Mouse (Mus musculus) MEL (cell line): Measurements from ENCODE around the gene Ndufb4. TPM values are rescaled to one million over a fixed set of nuclear protein-coding genes. Genes with fewer than 3 reads are reported as not detected.

ENCODE experiments used
- DNase-seq: peaks from one replicate; pipeline ENCODE4 v3.0.0; 2011; ENCODE audit warnings: low read depth, low spot score
- H3K27ac ChIP-seq: 2 replicates; pipeline ENCODE4 v1.5.1; 2012; ENCODE audit warnings: low read depth, mild to moderate bottlenecking, control low read depth, low read length, moderate library complexity; ENCODE audit not compliant: control insufficient read depth
- H3K27me3 ChIP-seq, 2 experiments: fragments of 150-350 bp in 1 of 2; sonication (generic) in 1 of 2; 2 replicates each; pipeline ENCODE4 v1.6.1; 2012; ENCODE audit warnings: low read length in 2 of 2, mild to moderate bottlenecking in 2 of 2, improper control_type of control experiment in 1 of 2, moderate library complexity in 1 of 2; ENCODE audit not compliant: insufficient read depth in 2 of 2, control insufficient read depth in 1 of 2
- H3K36me3 ChIP-seq, 2 experiments: 2 replicates each; pipeline ENCODE4 v1.6.1; 2012 to 2014; ENCODE audit warnings: low read length in 2 of 2, improper control_type of control experiment in 1 of 2, inconsistent platforms in 1 of 2, mild to moderate bottlenecking in 1 of 2; ENCODE audit not compliant: insufficient read depth in 2 of 2, control insufficient read depth in 1 of 2
- H3K4me1 ChIP-seq, 2 experiments: fragments of 150-350 bp in 1 of 2; sonication (generic) in 1 of 2; 2 replicates each; pipeline ENCODE4 v1.6.1; 2012; ENCODE audit warnings: low read length in 2 of 2, improper control_type of control experiment in 1 of 2, mild to moderate bottlenecking in 1 of 2; ENCODE audit not compliant: insufficient read depth in 2 of 2, control insufficient read depth in 1 of 2
- H3K4me3 ChIP-seq, 2 experiments: fragments of 150-350 bp in 1 of 2; sonication (generic) in 1 of 2; 2 replicates each; pipeline ENCODE4 v1.5.1; 2012; ENCODE audit warnings: low read depth in 2 of 2, low read length in 2 of 2, mild to moderate bottlenecking in 2 of 2, moderate library complexity in 2 of 2, control low read depth in 1 of 2, improper control_type of control experiment in 1 of 2; ENCODE audit not compliant: control insufficient read depth in 1 of 2, insufficient read depth in 1 of 2
- H3K79me2 ChIP-seq: 2 replicates; pipeline ENCODE4 v1.6.1; 2012; ENCODE audit warnings: mild to moderate bottlenecking, low read length, moderate library complexity; ENCODE audit not compliant: control insufficient read depth, poor library complexity, insufficient read depth
- H3K9ac ChIP-seq: 2 replicates; pipeline ENCODE4 v1.6.1; 2012; ENCODE audit warnings: low read depth, mild to moderate bottlenecking, control low read depth, low read length, moderate library complexity; ENCODE audit not compliant: control insufficient read depth, poor library complexity, severe bottlenecking
- H3K9me3 ChIP-seq: fragments of 150-350 bp; sonication (generic); replicated peaks from 2 replicates; pipeline ENCODE4 v1.6.1; 2012; ENCODE audit warnings: mild to moderate bottlenecking, low read length, improper control_type of control experiment, moderate library complexity; ENCODE audit not compliant: insufficient read depth
- BHLHE40 ChIP-seq: IDR thresholded peaks from 2 replicates; pipeline ENCODE4 v1.6.1; 2012; ENCODE audit warnings: low read depth, mild to moderate bottlenecking, inconsistent platforms, low read length, improper control_type of control experiment, borderline replicate concordance
- CHD1 ChIP-seq: IDR thresholded peaks from 2 replicates; pipeline ENCODE4 v1.6.1; 2012; ENCODE audit warnings: low read depth, mild to moderate bottlenecking, inconsistent platforms, low read length, improper control_type of control experiment
- CHD2 ChIP-seq: IDR thresholded peaks from 2 replicates; pipeline ENCODE4 v1.6.1; 2011; ENCODE audit warnings: low read length, improper control_type of control experiment
- EP300 ChIP-seq, 2 experiments: IDR thresholded peaks; 2 replicates each; pipeline ENCODE4 v1.6.1; 2011; ENCODE audit warnings: improper control_type of control experiment in 2 of 2, low read length in 2 of 2, low read depth in 1 of 2, mild to moderate bottlenecking in 1 of 2
- GATA1 ChIP-seq: IDR thresholded peaks from 2 replicates; pipeline ENCODE4 v1.6.1; 2011; ENCODE audit warnings: low read depth, low read length, improper control_type of control experiment
- HCFC1 ChIP-seq: IDR thresholded peaks from 2 replicates; pipeline ENCODE4 v1.6.1; 2012; ENCODE audit warnings: low read depth, mild to moderate bottlenecking, inconsistent platforms, low read length, improper control_type of control experiment, moderate library complexity
- MAFK ChIP-seq: IDR thresholded peaks from 2 replicates; pipeline ENCODE4 v1.6.1; 2011; ENCODE audit warnings: low read depth, mild to moderate bottlenecking, low read length, improper control_type of control experiment, borderline replicate concordance
- MEF2A ChIP-seq: IDR thresholded peaks from 2 replicates; pipeline ENCODE4 v1.6.1; 2014; ENCODE audit warnings: low read depth, mild to moderate bottlenecking, inconsistent platforms, low read length, improper control_type of control experiment; ENCODE audit not compliant: poor library complexity, insufficient replicate concordance, severe bottlenecking; ENCODE audit errors: extremely low read depth
- MXI1 ChIP-seq: IDR thresholded peaks from 2 replicates; pipeline ENCODE4 v1.6.1; 2011; ENCODE audit warnings: mild to moderate bottlenecking, low read depth, low read length, improper control_type of control experiment
- MYC ChIP-seq: IDR thresholded peaks from 2 replicates; pipeline ENCODE4 v1.6.1; 2011; ENCODE audit warnings: low read depth, mild to moderate bottlenecking, low read length, improper control_type of control experiment, moderate library complexity
- NELFE ChIP-seq: IDR thresholded peaks from 2 replicates; pipeline ENCODE4 v1.6.1; 2011; ENCODE audit warnings: low read depth, low read length, improper control_type of control experiment
- NRF1 ChIP-seq: IDR thresholded peaks from 2 replicates; pipeline ENCODE4 v1.6.1; 2014; ENCODE audit warnings: low read depth, mild to moderate bottlenecking, inconsistent platforms, low read length, improper control_type of control experiment, moderate library complexity; ENCODE audit not compliant: poor library complexity, insufficient read depth, severe bottlenecking
- POLR2AphosphoS5 ChIP-seq: IDR thresholded peaks from 2 replicates; pipeline ENCODE4 v1.6.1; 2012; ENCODE audit warnings: low read depth, borderline replicate concordance, mild to moderate bottlenecking, inconsistent platforms, low read length, moderate library complexity, mixed read lengths
- RAD21 ChIP-seq: IDR thresholded peaks from 2 replicates; pipeline ENCODE4 v1.6.1; 2011; ENCODE audit warnings: mild to moderate bottlenecking, low read depth, low read length, improper control_type of control experiment
- SIN3A ChIP-seq: IDR thresholded peaks from 2 replicates; pipeline ENCODE4 v1.6.1; 2012; ENCODE audit warnings: low read length, improper control_type of control experiment, inconsistent platforms
- TAL1 ChIP-seq: IDR thresholded peaks from 2 replicates; pipeline ENCODE4 v1.6.1; 2012; ENCODE audit warnings: mild to moderate bottlenecking, inconsistent platforms, low read length, moderate library complexity, mixed read lengths
- TCF12 ChIP-seq: IDR thresholded peaks from 2 replicates; pipeline ENCODE4 v1.6.1; 2014; ENCODE audit warnings: low read depth, mild to moderate bottlenecking, inconsistent platforms, low read length, improper control_type of control experiment, moderate library complexity
- ZKSCAN1 ChIP-seq: IDR thresholded peaks from 2 replicates; pipeline ENCODE4 v1.6.1; 2012; ENCODE audit warnings: low read depth, mild to moderate bottlenecking, inconsistent platforms, low read length, improper control_type of control experiment, moderate library complexity
- ZMIZ1 ChIP-seq: IDR thresholded peaks from 2 replicates; pipeline ENCODE4 v1.6.1; 2012; ENCODE audit warnings: low read depth, mild to moderate bottlenecking, inconsistent platforms, low read length, improper control_type of control experiment, moderate library complexity
- ZNF384 ChIP-seq: IDR thresholded peaks from 2 replicates; pipeline ENCODE4 v1.6.1; 2012; ENCODE audit warnings: low read depth, mild to moderate bottlenecking, inconsistent platforms, low read length, improper control_type of control experiment
- polyA plus RNA-seq, 2 experiments: library from polyadenylated mRNA; stranded (reverse) in 1 of 2; unstranded in 1 of 2; fragments of >175 nt in 1 of 2; fragments of >200 nt in 1 of 2; gene quantifications; 2 replicates each; pipeline versions ENCODE4 v1.2.1 to v1.2.4; 2012; ENCODE audit warnings: low replicate concordance in 2 of 2, low read depth in 1 of 2; ENCODE audit not compliant: insufficient read length in 2 of 2, insufficient read depth in 1 of 2, missing spikeins in 1 of 2
- total RNA-seq: library from RNA; depleted of rRNA; stranded (reverse); fragments of 300-350 nt; gene quantifications from 2 replicates; pipeline ENCODE4 v1.2.3, GENCODE M21; 2012

Ndufb4 gene
- total and polyA plus RNA-seq, 3 experiments, result 28.9 to 48.0 TPM; not detected in 1

DNA sequence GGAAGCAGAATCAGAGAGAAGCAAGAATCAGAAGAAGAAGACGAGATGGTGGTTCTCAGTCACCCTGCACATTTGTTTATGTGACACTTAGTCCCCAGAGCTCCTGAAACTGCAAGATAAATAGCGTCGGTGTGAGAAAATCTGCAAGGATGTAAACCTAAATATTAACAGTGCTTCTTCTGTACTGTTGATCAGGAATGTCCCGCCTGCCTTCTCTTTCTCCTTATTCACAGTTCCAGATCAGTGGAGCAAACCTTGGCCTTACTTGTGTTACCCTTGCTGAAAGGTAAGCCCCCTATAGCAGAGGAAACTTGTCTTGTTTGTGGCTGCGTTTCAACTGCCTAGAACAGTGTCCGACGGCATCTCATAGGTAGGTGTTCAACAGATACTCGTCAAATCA lies 23.3 kb upstream of the Ndufb4 start:
- H3K79me2 ChIP-seq, result no peaks in the 10 kb centered on the region
- H3K4me3 ChIP-seq, result no peak overlapping the region
- H3K27me3 ChIP-seq, result no peaks in the 10 kb centered on the region
- no peak overlapping the region for H3K9ac ChIP-seq
- H3K9me3 ChIP-seq, result no peaks in the 10 kb centered on the region
- no peak for DNase-seq
- H3K27ac ChIP-seq, result no peak overlapping the region
- no peaks in the 10 kb centered on the region for H3K36me3 ChIP-seq
- TF ChIP-seq MEF2A, result no peak
- TF ChIP-seq TCF12, result no peak
- no peak for TF ChIP-seq ZKSCAN1
- TF ChIP-seq NELFE, result no peak
- TF ChIP-seq RAD21, result no peak
- TF ChIP-seq MAFK, result no peak
- TF ChIP-seq MYC, result no peak
- TF ChIP-seq ZMIZ1, result no peak
- no peak for TF ChIP-seq CHD2
- no peak for TF ChIP-seq BHLHE40
- TF ChIP-seq SIN3A, result no peak
- no peaks in the 10 kb centered on the region for H3K4me1 ChIP-seq

DNA sequence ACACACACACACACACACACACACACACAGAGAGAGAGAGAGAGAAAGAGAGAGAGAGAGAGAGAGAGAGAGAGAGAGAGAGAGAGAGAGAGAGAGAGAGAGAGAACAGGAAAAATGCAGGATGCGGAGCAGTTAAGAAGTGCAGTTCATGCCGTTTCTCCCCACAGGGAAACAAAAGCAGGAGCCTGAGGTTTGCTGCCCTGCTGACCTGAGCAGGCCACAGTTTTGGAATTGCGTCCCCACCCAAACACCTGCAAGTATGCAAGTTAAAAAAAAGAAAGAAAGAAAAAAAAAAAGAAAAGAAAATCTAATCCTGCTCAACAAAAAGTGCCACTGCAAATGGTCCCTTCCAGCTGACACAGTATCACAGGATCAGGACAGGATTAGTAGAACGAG lies 22.4 kb upstream of the Ndufb4 start:
- H3K27me3 ChIP-seq, result no peaks in the 10 kb centered on the region
- no peak for DNase-seq
- no peak overlapping the region for H3K9ac ChIP-seq
- no peaks in the 10 kb centered on the region for H3K9me3 ChIP-seq
- H3K36me3 ChIP-seq, result no peaks in the 10 kb centered on the region
- TF ChIP-seq NRF1 (no peak), MYC (no peak), MXI1 (no peak), EP300 (IDR thresholded peaks at IDR 0.05; ENCODE audit: low read depth in 1 of 2, low read length in 2 of 2) (no peak), NELFE (no peak), HCFC1 (no peak), GATA1 (no peak), TAL1 (no peak), POLR2AphosphoS5 (no peak), CHD1 (no peak), ZNF384 (no peak), CHD2 (no peak)
- H3K27ac ChIP-seq, result no peak overlapping the region
- no peaks in the 10 kb centered on the region for H3K79me2 ChIP-seq
- H3K4me1 ChIP-seq, result no peaks in the 10 kb centered on the region
- H3K4me3 ChIP-seq, result no peak overlapping the region
